Mouse (Mus musculus): ENCODE results near the gene Zxdc.

- TF ChIP-seq CTCF (IDR thresholded peaks at IDR 0.05; ENCODE audit: borderline replicate concordance, extremely low read depth, insufficient read depth, insufficient read length) (peak; percentile 58; the same call in 1 of the 2 replicates), POLR2A (IDR thresholded peaks at IDR 0.05; ENCODE audit: borderline replicate concordance, extremely low read depth, insufficient read depth, insufficient read length, poor library complexity, severe bottlenecking) (no peak)
These were observed 41.6 kb upstream of the Zxdc start for GRCm38 (mm10) chr6:90327670-90328069.
